Mouse (Mus musculus): ENCODE results near the gene Gtf2h3.

Gtf2h3 gene

DNA sequence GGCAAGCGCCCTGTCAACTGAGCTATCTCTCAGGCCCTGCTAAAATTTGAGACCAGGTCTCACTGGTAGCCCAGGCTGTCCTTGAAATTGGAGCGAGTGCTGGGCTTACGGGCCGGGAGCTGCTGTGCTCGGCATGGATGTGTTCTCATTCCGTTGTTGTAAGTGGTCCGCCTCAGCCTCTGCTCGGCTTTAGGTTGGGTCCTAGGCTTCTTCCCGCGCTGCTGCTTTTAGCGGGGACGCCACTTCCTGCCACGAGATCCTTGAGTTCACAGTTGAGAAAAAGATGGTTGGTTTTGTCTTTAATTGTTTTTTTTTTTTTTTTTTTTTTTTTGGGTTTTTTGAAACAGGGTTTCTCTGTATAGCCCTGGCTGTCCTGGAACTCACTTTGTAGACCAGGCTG is 58.9 kb downstream of the Gtf2h3 start:
- no peak for DNase-seq

Measured in kidney, postnatal 36 days (tissue).